In genomic region chr13:109158703-109159102, GRCm38 (mm10) we compare ENCODE assay signal across 26 mouse cellular contexts.
DNase-seq lines count a peak whose midpoint lies in the region; ATAC-seq and TF ChIP-seq lines count a peak whose summit lies in the region.
"Had no signal": no experiment of that assay in that cellular context is flagged by ENCODE, and none has a peak within 500 bp of the region (broad histone marks: within the 10 kb centered on the region; RNA-seq: fewer than 3 reads in every experiment).

No protein-coding gene starts in this region.

- WGBS in midbrain, postnatal 0 days: 76% methylated on average over 3 of the region's 3 CpGs
- WGBS in midbrain, embryonic 10.5 days: 86% methylated on average over 3 of the region's 3 CpGs
- 84% methylated on average over 3 of the region's 3 CpGs for WGBS in hindbrain, embryonic 13.5 days

- peak; percentile 12 for TF ChIP-seq RAD21 in CH12.LX (IDR thresholded peaks at IDR 0.05; ENCODE audit: low read depth, low read length)

- H3K27me3 ChIP-seq in midbrain, postnatal 0 days (ENCODE audit: insufficient read depth, low read length): no peaks in the 10 kb centered on the region
- no peaks in the 10 kb centered on the region for H3K27me3 ChIP-seq in midbrain, embryonic 10.5 days (ENCODE audit: low read depth, poor library complexity, severe bottlenecking)
- H3K27me3 ChIP-seq in CH12.LX (replicated peaks): no peaks in the 10 kb centered on the region
- no peaks in the 10 kb centered on the region for H3K27me3 ChIP-seq in myocyte (ENCODE audit: control insufficient read depth, insufficient read depth, insufficient read length)
- H3K27me3 ChIP-seq in hindbrain, embryonic 13.5 days: no peaks in the 10 kb centered on the region
- H3K27me3 ChIP-seq: embryonic facial prominence, embryonic 13.5 days; forebrain, embryonic 15.5 days; hindbrain, embryonic 12.5 days; intestine, embryonic 15.5 days had no signal

- H3K79me2 ChIP-seq in CH12.LX (replicated peaks; ENCODE audit: control insufficient read depth, extremely low read depth, insufficient read depth, poor library complexity, severe bottlenecking): no peaks in the 10 kb centered on the region
- no peaks in the 10 kb centered on the region for H3K79me2 ChIP-seq in myocyte (ENCODE audit: control insufficient read depth, insufficient read depth)

- TF ChIP-seq POLR2A in CH12.LX (IDR thresholded peaks at IDR 0.05; ENCODE audit: low read depth, low read length): no peak
- no peak for TF ChIP-seq POLR2A in brain, embryonic 14.5 days (IDR thresholded peaks at IDR 0.05; ENCODE audit: borderline replicate concordance, extremely low read depth, insufficient read depth, insufficient read length, poor library complexity, severe bottlenecking)
- TF ChIP-seq POLR2A in myocyte (IDR thresholded peaks at IDR 0.05; ENCODE audit: insufficient read length, low read depth): no peak

- intact Hi-C loops in left cerebral cortex, adult 2 months (cut with DNase I): no loop called here

- H3K9me3 ChIP-seq in midbrain, postnatal 0 days (ENCODE audit: low read length): no peaks in the 10 kb centered on the region
- H3K9me3 ChIP-seq in midbrain, embryonic 10.5 days (replicated peaks): no peaks in the 10 kb centered on the region
- H3K9me3 ChIP-seq in CH12.LX (replicated peaks; ENCODE audit: low read length): no peaks in the 10 kb centered on the region
- no peaks in the 10 kb centered on the region for H3K9me3 ChIP-seq in hindbrain, embryonic 13.5 days
- H3K9me3 ChIP-seq: embryonic facial prominence, embryonic 10.5 days; embryonic facial prominence, embryonic 13.5 days; forebrain, embryonic 15.5 days; heart, embryonic 10.5 days; hindbrain, embryonic 12.5 days; intestine, embryonic 15.5 days had no signal

- H3K36me3 ChIP-seq in midbrain, postnatal 0 days (ENCODE audit: insufficient read depth, low read length): no peaks in the 10 kb centered on the region
- no peaks in the 10 kb centered on the region for H3K36me3 ChIP-seq in midbrain, embryonic 10.5 days
- H3K36me3 ChIP-seq in CH12.LX (replicated peaks in 1 of 2; ENCODE audit: control insufficient read depth in 1 of 2, insufficient read depth in 1 of 2, low read length in 1 of 2) (no peaks in the 10 kb centered on the region), myocyte (ENCODE audit: control insufficient read depth, insufficient read depth) (no peaks in the 10 kb centered on the region)
- no peaks in the 10 kb centered on the region for H3K36me3 ChIP-seq in hindbrain, embryonic 13.5 days
- H3K36me3 ChIP-seq: embryonic facial prominence, embryonic 10.5 days; embryonic facial prominence, embryonic 13.5 days; forebrain, embryonic 15.5 days; heart, embryonic 10.5 days; hindbrain, embryonic 12.5 days; intestine, embryonic 15.5 days had no signal

- no peak overlapping the region for H3K4me2 ChIP-seq in midbrain, postnatal 0 days (ENCODE audit: low read depth, low read length, poor library complexity, severe bottlenecking)
- H3K4me2 ChIP-seq in CH12.LX (ENCODE audit: insufficient read depth, low read depth, poor library complexity, severe bottlenecking) (no peak overlapping the region), myocyte (ENCODE audit: low read depth) (peak overlapping the region; percentile 57)
- no peak overlapping the region for H3K4me2 ChIP-seq in hindbrain, embryonic 13.5 days
- H3K4me2 ChIP-seq: embryonic facial prominence, embryonic 13.5 days; forebrain, embryonic 15.5 days; hindbrain, embryonic 12.5 days; intestine, embryonic 15.5 days had no signal

- dilution Hi-C loops in CH12.LX (cut with MboI; ENCODE audit: extremely low pct_ligation_motif_present, extremely low pct_unique_long_range_greater_than_20kb, low sequenced_read_pairs): no loop called here

- no peak for ATAC-seq in midbrain, postnatal 0 days (ENCODE audit: low FRiP score)
- no peak for ATAC-seq in hindbrain, embryonic 13.5 days (ENCODE audit: low FRiP score)
- ATAC-seq: activated CD4-positive, CD25-positive, alpha-beta regulatory T cell, adult 4 months; forebrain, embryonic 15.5 days; hindbrain, embryonic 16.5 days; intestine, embryonic 15.5 days had no signal

- DNase-seq in midbrain, postnatal 0 days (ENCODE audit: low spot score): no peak
- DNase-seq in midbrain, embryonic 10.5 days (ENCODE audit: low spot score): no peak
- no peak for DNase-seq in CH12.LX (ENCODE audit: extremely low read depth)
- peak; percentile 8 for DNase-seq in brain, embryonic 14.5 days (ENCODE audit: low read depth)
- no peak for DNase-seq in left cerebral cortex, adult 2 months (ENCODE audit: extremely low spot score in 1 of 2, low spot score in 2 of 2)
- DNase-seq in ovary, postnatal 36 days (ENCODE audit: low spot score): no peak
- DNase-seq: adrenal gland, postnatal 10 days; adrenal gland, postnatal 36 days; B cell, adult 2 months; cerebellum, adult 11 months; cerebellum, adult 2 months; cerebellum, postnatal 10 days; cerebellum, postnatal 36 days; embryo, embryonic 11 days; gastrocnemius, postnatal 36 days; heart, adult 2 months had no signal

- H3K4me3 ChIP-seq in midbrain, postnatal 0 days (ENCODE audit: low read depth, low read length): no peak overlapping the region
- H3K4me3 ChIP-seq in midbrain, embryonic 10.5 days: no peak overlapping the region
- H3K4me3 ChIP-seq in CH12.LX (replicated peaks in 1 of 3; ENCODE audit: low read depth in 2 of 3, low read length in 2 of 3, poor library complexity in 1 of 3): no peak overlapping the region
- no peak overlapping the region for H3K4me3 ChIP-seq in myocyte
- no peak overlapping the region for H3K4me3 ChIP-seq in left cerebral cortex, adult 2 months
- no peak overlapping the region for H3K4me3 ChIP-seq in hindbrain, embryonic 13.5 days
- H3K4me3 ChIP-seq: embryonic facial prominence, embryonic 10.5 days; embryonic facial prominence, embryonic 13.5 days; forebrain, embryonic 15.5 days; heart, adult 2 months; heart, embryonic 10.5 days; hindbrain, embryonic 12.5 days; intestine, embryonic 15.5 days had no signal

- 0 out of 2 replicates have a peak, but pooled peaks have one; percentile 14 for TF ChIP-seq CTCF in midbrain, postnatal 0 days (IDR thresholded peaks at IDR 0.05)
- no peak; a peak in 1 of 4 replicates for TF ChIP-seq CTCF in CH12.LX (conservative IDR thresholded peaks at IDR 0.05 in 1 of 2, IDR thresholded peaks at IDR 0.05 in 1 of 2; ENCODE audit: low read depth in 2 of 2, low read length in 2 of 2)
- TF ChIP-seq CTCF in brain, embryonic 14.5 days (IDR thresholded peaks at IDR 0.05; ENCODE audit: borderline replicate concordance, extremely low read depth, insufficient read depth, insufficient read length): no peak
- no peak for TF ChIP-seq CTCF in left cerebral cortex, adult 2 months (IDR thresholded peaks at IDR 0.05)

- H3K27ac ChIP-seq in midbrain, postnatal 0 days (ENCODE audit: low read depth, low read length): no peak overlapping the region
- no peak overlapping the region for H3K27ac ChIP-seq in midbrain, embryonic 10.5 days (replicated peaks)
- H3K27ac ChIP-seq in CH12.LX (ENCODE audit: insufficient read depth, low read depth): no peak overlapping the region
- no peak overlapping the region for H3K27ac ChIP-seq in left cerebral cortex, adult 2 months
- H3K27ac ChIP-seq in hindbrain, embryonic 13.5 days: no peak overlapping the region
- H3K27ac ChIP-seq: embryonic facial prominence, embryonic 10.5 days; embryonic facial prominence, embryonic 13.5 days; forebrain, embryonic 15.5 days; heart, adult 2 months; heart, embryonic 10.5 days; hindbrain, embryonic 12.5 days; intestine, embryonic 15.5 days had no signal

- H3K4me1 ChIP-seq in midbrain, postnatal 0 days (ENCODE audit: insufficient read depth, low read length): no peaks in the 10 kb centered on the region
- H3K4me1 ChIP-seq in midbrain, embryonic 10.5 days: no peaks in the 10 kb centered on the region
- no peaks in the 10 kb centered on the region for H3K4me1 ChIP-seq in CH12.LX (ENCODE audit: control insufficient read depth in 1 of 2, insufficient read depth in 2 of 2)
- H3K4me1 ChIP-seq in hindbrain, embryonic 13.5 days (replicated peaks): no peaks in the 10 kb centered on the region
- H3K4me1 ChIP-seq: embryonic facial prominence, embryonic 10.5 days; embryonic facial prominence, embryonic 13.5 days; forebrain, embryonic 15.5 days; heart, embryonic 10.5 days; hindbrain, embryonic 12.5 days; intestine, embryonic 15.5 days had no signal

- in situ Hi-C loops in CH12.LX (cut with MboI; ENCODE audit: low pct_ligation_motif_present, low pct_unique_long_range_greater_than_20kb, low sequenced_read_pairs): no loop called here

- H3K9ac ChIP-seq in midbrain, postnatal 0 days (replicated peaks; ENCODE audit: low read length, poor library complexity, severe bottlenecking): no peak overlapping the region
- H3K9ac ChIP-seq in CH12.LX (ENCODE audit: insufficient read depth, low read depth): no peak overlapping the region
- no peak overlapping the region for H3K9ac ChIP-seq in hindbrain, embryonic 13.5 days
- H3K9ac ChIP-seq: embryonic facial prominence, embryonic 13.5 days; forebrain, embryonic 15.5 days; hindbrain, embryonic 12.5 days; intestine, embryonic 15.5 days had no signal

- TF ChIP-seq EP300 in CH12.LX (IDR thresholded peaks at IDR 0.05; ENCODE audit: low read length): no peak

- H3ac ChIP-seq in myocyte (ENCODE audit: control insufficient read depth, insufficient read length): no peak overlapping the region

TF ChIP-seq in CH12.LX, 34 proteins besides CTCF, POLR2A, EP300 and RAD21 (continues in another document):
- TF ChIP-seq ETS1 (conservative IDR thresholded peaks at IDR 0.05; ENCODE audit: low read depth, low read length) (no peak), TCF12 (IDR thresholded peaks at IDR 0.05; ENCODE audit: low read depth, low read length) (no peak), MAZ (IDR thresholded peaks at IDR 0.05; ENCODE audit: low read depth, low read length) (no peak), ZNF384 (IDR thresholded peaks at IDR 0.05; ENCODE audit: low read depth, low read length) (no peak), NELFE (IDR thresholded peaks at IDR 0.05; ENCODE audit: low read depth, low read length) (no peak), NRF1 (IDR thresholded peaks at IDR 0.05; ENCODE audit: low read depth, low read length) (no peak), MXI1 (IDR thresholded peaks at IDR 0.05; ENCODE audit: low read depth, low read length) (no peak), USF1 (IDR thresholded peaks at IDR 0.05; ENCODE audit: low read depth, low read length) (no peak)

TF ChIP-seq in myocyte, 11 proteins besides CTCF, POLR2A, EP300 and RAD21:
- TF ChIP-seq E2F4 (IDR thresholded peaks at IDR 0.05; ENCODE audit: insufficient read depth) (no peak), SRF (IDR thresholded peaks at IDR 0.05; ENCODE audit: control insufficient read depth, insufficient read length, low read depth) (peak; percentile 56)
